Mouse (Mus musculus) macrophage (primary cell): ENCODE data around the gene Satb1. TPM values are rescaled to one million over a fixed set of nuclear protein-coding genes. Genes with fewer than 3 reads are reported as not detected.

Experiments
- H3K27ac ChIP-seq: fragments of 350-480 bp; formaldehyde crosslinking; 2 replicates; pipeline ENCODE4 v1.9.0; 2021
- H3K36me3 ChIP-seq: fragments of 350-480 bp; formaldehyde crosslinking; 2 replicates; pipeline ENCODE4 v1.9.0; 2021; ENCODE audit errors: inconsistent target
- H3K4me3 ChIP-seq: fragments of 350-480 bp; formaldehyde crosslinking; 2 replicates; pipeline ENCODE4 v1.9.0; 2021; ENCODE audit errors: inconsistent target
- H3K79me2 ChIP-seq: fragments of 350-480 bp; formaldehyde crosslinking; 2 replicates; pipeline ENCODE4 v1.9.0; 2021; ENCODE audit errors: inconsistent target
- WGBS: methylation state at CpG from one replicate; pipeline ENCODE4 v1.1.7; 2026; ENCODE audit warnings: inconsistent platforms; ENCODE audit not compliant: missing documents; 5-methylcytosine and 5-hydroxymethylcytosine counted together
- polyA plus RNA-seq: library from polyadenylated mRNA; stranded (reverse); fragments of 250-400 nt; gene quantifications from 3 replicates; pipeline ENCODE4 v1.2.4, GENCODE M21; 2018; ENCODE audit warnings: inconsistent platforms

Satb1 gene
- polyA plus RNA-seq, 1 experiment from 2014 or later = 1.2 TPM

DNA sequence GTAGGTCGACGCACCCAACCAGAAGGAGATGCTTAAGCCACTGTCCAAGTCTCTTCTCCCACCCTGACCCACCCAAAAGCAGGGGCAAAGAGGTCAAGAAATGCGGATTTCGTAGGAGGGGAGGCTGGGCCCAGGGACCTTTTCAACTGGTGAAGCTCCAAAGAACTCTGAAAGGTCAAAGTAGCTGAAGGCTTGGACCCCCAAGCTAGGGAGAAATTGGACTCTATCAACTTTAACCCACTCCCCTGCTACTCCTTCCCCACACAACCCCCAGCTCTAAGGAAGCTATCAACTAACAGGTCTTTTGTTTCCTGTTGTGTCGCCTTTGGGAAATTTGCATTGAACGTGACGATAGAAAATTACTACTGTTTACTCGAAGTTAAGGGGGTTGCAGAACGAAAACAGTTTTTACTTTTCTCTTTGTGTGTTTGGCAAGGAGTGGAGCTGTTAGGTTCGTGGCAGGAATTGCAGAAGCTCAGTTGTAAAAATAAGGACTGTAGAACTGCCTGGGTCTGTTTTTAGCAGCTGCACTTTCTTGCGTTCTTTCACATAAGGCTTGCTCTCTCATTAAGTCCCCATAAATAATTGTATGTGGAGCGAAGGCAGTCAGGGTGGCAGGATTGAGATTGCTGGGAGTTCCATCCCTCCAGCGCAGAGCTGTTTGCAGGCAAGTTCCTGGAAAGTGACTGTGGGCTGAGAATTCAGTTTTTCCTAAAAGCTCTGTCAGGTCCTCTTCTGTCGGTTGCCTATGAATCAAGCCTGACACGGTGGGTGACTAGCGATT lies 680 bp upstream of the Satb1 start:
- Histone ChIP-seq H3K4me3 (no peak overlapping the region), H3K79me2 (no peaks in the 10 kb centered on the region)
- 13% methylated on average over 16 of the region's 16 CpGs for WGBS

DNA sequence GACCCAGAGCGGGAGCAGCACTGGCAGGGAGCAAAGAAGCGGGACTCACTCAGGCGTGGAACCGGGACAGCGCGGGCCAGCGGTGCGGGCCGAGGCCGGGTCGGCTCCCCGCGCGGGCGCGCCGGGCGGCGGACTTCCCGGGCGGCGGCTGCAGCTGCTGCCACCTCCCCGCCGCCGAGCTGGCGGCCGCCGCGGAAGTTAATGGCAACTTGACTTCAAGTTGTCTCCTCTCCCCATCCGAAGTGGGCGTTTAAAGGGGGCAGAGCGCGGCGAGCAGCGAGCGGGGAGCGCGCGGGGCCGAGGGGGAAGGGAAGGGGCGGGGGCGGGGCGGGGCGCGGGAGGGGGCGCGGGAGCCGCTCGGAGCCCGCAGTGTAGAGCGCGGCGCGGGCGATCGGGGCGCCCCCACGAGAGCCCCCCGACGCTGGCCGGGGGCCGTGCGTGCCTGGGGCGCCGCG lies 642 bp downstream of the Satb1 start:
- H3K27ac ChIP-seq = no peak overlapping the region
- WGBS = 2% methylated on average over 49 of the region's 66 CpGs
- peak overlapping the region; percentile 14; the same call in 1 of the 2 replicates for H3K4me3 ChIP-seq
- no peaks in the 10 kb centered on the region for H3K79me2 ChIP-seq
- H3K36me3 ChIP-seq = no peaks in the 10 kb centered on the region

More for the DNA sequence above, 680 bp upstream of the Satb1 start:
- no peaks in the 10 kb centered on the region for H3K36me3 ChIP-seq
- no peak overlapping the region for H3K27ac ChIP-seq

DNA sequence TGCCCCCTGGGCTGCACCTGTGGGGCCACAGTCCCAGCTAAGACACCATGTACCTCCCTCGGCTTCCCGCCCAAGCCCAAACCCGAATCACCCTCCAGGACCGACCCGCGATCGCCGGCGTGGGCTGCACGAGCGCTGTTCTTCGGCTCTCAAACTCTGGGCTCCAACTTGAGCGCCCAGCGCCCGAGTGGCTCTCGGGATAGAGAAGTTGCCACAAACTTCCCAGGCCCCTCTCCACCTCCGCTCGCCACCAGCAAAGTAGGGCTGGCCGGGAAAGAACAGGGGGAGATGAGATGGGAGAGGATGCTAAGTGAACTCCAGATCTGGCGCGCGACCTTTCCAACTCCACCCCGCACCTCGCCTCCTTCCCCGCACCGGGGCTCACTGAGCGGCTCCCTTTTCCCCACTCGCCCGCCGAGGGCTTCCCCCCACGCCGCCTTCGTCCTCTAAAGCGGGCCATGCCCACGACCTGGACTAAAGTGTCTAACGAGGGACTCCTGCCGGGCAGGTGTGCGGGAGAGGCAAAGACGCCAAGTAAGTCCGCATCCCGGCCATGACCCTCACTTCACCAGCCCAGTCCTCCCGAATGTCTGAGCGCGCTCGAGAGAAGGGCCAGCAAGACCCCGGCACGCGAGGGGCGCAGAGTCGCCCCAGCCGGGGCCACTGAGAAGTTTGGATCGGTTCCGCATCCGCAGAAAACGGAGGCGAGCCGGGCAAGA lies 1.2 kb downstream of the Satb1 start:
- 1% methylated on average over 57 of the region's 57 CpGs for WGBS
- H3K4me3 ChIP-seq = peak overlapping the region; percentile 14; the same call in 1 of the 2 replicates
- no peak overlapping the region for H3K27ac ChIP-seq

DNA sequence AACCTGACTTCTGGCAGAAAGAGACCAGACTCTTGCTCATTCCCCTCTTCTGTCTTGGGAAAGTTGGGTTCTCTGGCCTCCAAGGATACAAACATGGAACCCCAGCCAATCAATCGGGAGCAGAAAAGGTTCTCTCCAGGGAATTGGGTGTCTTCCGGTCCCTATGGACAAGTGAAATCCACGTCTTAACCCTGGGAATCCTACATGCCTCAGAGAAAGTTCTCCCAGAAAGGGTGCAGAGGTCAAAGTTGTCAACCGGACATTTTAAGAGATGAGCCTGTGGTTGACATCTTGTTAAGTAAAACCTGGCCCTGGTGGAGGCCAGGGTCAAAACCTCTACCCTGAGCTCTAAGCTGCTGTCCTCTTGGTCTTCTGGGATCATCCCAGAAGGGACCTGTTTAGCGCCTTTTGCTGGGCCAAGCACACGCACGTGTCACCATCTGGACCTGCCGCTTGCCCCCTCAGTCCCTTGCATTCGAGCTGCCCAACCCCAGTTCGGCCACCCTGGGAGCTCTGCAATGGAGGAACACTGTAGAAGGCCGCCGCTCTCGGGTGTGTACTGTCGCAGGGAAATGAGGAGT lies 1.9 kb downstream of the Satb1 start:
- H3K27ac ChIP-seq = no peak overlapping the region

More for the DNA sequence above, 1.2 kb downstream of the Satb1 start:
- Histone ChIP-seq H3K79me2 (no peaks in the 10 kb centered on the region), H3K36me3 (no peaks in the 10 kb centered on the region)

DNA sequence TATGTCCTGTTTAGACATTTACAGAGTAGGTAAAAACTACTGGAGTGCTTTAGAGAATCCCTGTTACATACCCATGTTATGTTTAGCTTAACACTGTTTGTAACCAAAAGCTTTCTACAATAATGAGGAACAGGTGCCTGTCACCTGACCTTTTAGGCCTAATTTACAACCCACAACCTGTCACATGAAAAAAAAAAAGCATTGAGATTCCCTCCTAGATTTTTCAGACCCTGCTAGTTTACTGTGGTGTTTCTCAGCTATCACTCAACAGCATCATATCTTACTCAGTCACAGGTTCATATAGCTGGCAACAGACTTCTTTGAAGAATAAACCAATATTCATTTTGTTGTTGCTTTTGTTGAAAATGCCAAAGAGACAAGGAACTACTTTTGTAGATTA lies 3.7 kb downstream of the Satb1 start:
- H3K4me3 ChIP-seq = no peak overlapping the region
- H3K36me3 ChIP-seq = no peaks in the 10 kb centered on the region
- no peaks in the 10 kb centered on the region for H3K79me2 ChIP-seq
- H3K27ac ChIP-seq = no peak overlapping the region

More for the DNA sequence above, 1.9 kb downstream of the Satb1 start:
- H3K4me3 ChIP-seq = no peak overlapping the region
- H3K79me2 ChIP-seq = no peaks in the 10 kb centered on the region
- WGBS = 34% methylated on average over 14 of the region's 14 CpGs
- no peaks in the 10 kb centered on the region for H3K36me3 ChIP-seq

DNA sequence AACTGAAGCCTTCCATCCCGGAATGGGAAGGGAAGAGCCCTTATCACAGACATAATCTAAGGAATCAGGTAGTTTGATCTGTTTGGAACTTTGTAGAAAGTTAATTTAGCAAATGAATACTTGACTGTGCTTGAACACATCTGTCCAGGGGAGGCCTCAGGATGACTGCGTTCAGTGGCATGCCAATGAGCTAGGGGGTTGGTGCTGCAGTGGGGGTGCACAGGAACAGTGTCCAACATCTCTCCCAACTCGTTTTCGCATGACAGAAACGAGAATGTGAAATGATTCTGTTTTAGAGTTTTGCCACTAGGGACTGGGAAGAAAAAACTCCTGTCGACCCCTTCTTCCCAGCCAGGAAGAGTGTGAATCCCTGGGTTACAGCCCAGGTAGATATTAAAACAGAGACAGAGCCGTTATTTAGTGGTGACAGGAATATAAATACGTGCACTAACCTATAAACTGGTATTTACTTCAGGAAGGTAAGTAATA lies 5.1 kb downstream of the Satb1 start:
- no peak overlapping the region for H3K27ac ChIP-seq
- H3K4me3 ChIP-seq = no peak overlapping the region
- no peaks in the 10 kb centered on the region for H3K79me2 ChIP-seq
- WGBS = 63% methylated on average over 8 of the region's 8 CpGs
- no peaks in the 10 kb centered on the region for H3K36me3 ChIP-seq

- Histone ChIP-seq H3K4me3 (no peak overlapping the region), H3K79me2 (no peaks in the 10 kb centered on the region), H3K36me3 (no peaks in the 10 kb centered on the region), H3K27ac (no peak overlapping the region)
- WGBS = 65% methylated on average over 4 of the region's 4 CpGs
These were observed 6.6 kb downstream of the Satb1 start for GRCm38 (mm10) chr17:51826461-51826860.

- no peak overlapping the region for H3K27ac ChIP-seq
- H3K36me3 ChIP-seq = no peaks in the 10 kb centered on the region
- WGBS = 9% methylated on average over 6 of the region's 6 CpGs
- H3K4me3 ChIP-seq = no peak overlapping the region
- H3K79me2 ChIP-seq = no peaks in the 10 kb centered on the region
These were observed 18.8 kb downstream of the Satb1 start for GRCm38 (mm10) chr17:51814301-51814700.

- 5% methylated on average over 6 of the region's 6 CpGs for WGBS
- Histone ChIP-seq H3K4me3 (peak overlapping the region; percentile 7; the same call in 1 of the 2 replicates), H3K36me3 (no peaks in the 10 kb centered on the region), H3K79me2 (no peaks in the 10 kb centered on the region), H3K27ac (no peak overlapping the region)
These were observed 19.3 kb downstream of the Satb1 start for GRCm38 (mm10) chr17:51813784-51814120.

GRCm38 (mm10) chr17:51812942-51813783 lies 19.9 kb downstream of the Satb1 start:
- H3K36me3 ChIP-seq = no peaks in the 10 kb centered on the region
- H3K27ac ChIP-seq = no peak overlapping the region
- H3K4me3 ChIP-seq = peak overlapping the region; percentile 7; the same call in 1 of the 2 replicates
- no peaks in the 10 kb centered on the region for H3K79me2 ChIP-seq
- under 1% methylated on average over 107 of the region's 115 CpGs for WGBS

GRCm38 (mm10) chr17:51812261-51812941 lies 20.7 kb downstream of the Satb1 start:
- WGBS = 2% methylated on average over 30 of the region's 48 CpGs

GRCm38 (mm10) chr17:51811911-51812260 lies 21.2 kb downstream of the Satb1 start:
- H3K4me3 ChIP-seq = peak overlapping the region; percentile 19
- no peaks in the 10 kb centered on the region for H3K79me2 ChIP-seq
- no peak overlapping the region for H3K27ac ChIP-seq
- H3K36me3 ChIP-seq = no peaks in the 10 kb centered on the region
- WGBS = 3% methylated on average over 11 of the region's 11 CpGs

More at GRCm38 (mm10) chr17:51812261-51812941, 20.7 kb downstream of the Satb1 start:
- H3K79me2 ChIP-seq = no peaks in the 10 kb centered on the region
- no peaks in the 10 kb centered on the region for H3K36me3 ChIP-seq
- H3K27ac ChIP-seq = no peak overlapping the region
- peak overlapping the region; percentile 19 for H3K4me3 ChIP-seq

GRCm38 (mm10) chr17:51811086-51811868 lies 21.8 kb downstream of the Satb1 start:
- no peaks in the 10 kb centered on the region for H3K79me2 ChIP-seq
- 8% methylated on average over 8 of the region's 8 CpGs for WGBS
- no peaks in the 10 kb centered on the region for H3K36me3 ChIP-seq
- no peak overlapping the region; the same call in 1 of the 2 replicates for H3K4me3 ChIP-seq
- H3K27ac ChIP-seq = no peak overlapping the region
